Mouse (Mus musculus): ENCODE data around the gene Npffr2. TPM values are rescaled to one million over a fixed set of nuclear protein-coding genes. Genes with fewer than 3 reads are reported as not detected.
A peak's percentile ranks its signal among the peaks of the same experiment; 100 is the strongest.

The Npffr2 gene
- 0.07 TPM in 1 of 2 replicates, not detected in the other for polyA plus RNA-seq (2015; fragmentation: Nextera tagmentation; extraction: Ambion mirVana)

DNA sequence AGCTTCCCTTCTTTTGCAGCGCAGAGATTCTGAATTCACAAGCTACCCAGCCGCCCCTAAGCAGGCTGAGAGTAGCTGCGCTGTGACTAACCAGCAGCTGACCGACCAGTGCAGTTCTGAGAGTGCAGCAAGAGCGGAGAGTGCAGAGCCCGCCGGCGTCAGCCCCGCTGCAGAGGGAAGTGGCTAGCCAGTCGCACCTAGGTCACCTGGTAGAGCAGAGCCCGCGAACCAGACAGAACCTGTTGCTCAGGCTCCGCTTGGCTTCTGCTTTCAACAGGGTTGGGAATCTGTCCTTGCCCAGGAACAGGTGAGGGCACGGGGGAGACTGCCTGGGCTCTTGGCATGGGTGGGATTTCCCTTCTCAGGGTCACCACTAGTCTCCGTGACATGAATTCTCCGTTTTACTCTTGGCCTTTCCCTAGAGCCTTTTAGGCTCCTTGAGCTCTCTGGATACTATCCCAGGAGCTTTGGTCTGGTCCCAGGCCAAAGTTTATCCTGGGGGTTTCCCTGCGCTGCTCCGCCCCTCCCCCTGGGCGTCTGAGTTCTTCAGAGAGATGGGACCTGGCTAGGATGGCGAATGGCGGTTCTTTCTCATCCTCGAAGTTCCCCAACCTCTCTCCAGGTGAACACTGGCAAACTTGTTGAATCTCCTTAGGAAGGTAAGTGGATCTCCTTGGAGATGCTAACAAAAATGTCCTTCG, at the start of gene Npffr2:
Npffr2 (plus strand) TSS at position 552 of the 701 bp plus-strand sequence.
- no peak within 1 kb of the TSS for H3K27ac ChIP-seq (replicated peaks)
- ATAC-seq (ENCODE audit: low FRiP score, low TSS enrichment) (peak; percentile 93), DNase-seq (ENCODE audit: low spot score) (peak; percentile 73)
- no peaks in the 10 kb centered on the region for H3K36me3 ChIP-seq (ENCODE audit: control insufficient read depth, insufficient read depth, low read length)
- H3K4me3 ChIP-seq (ENCODE audit: low read depth, low read length), result peak within 1 kb of the TSS; percentile 23
- no peak for TF ChIP-seq EP300 (optimal IDR thresholded peaks at IDR 0.05)
- no peak for TF ChIP-seq CTCF (IDR thresholded peaks at IDR 0.05; ENCODE audit: low read depth)
- 6% methylated on average over 23 of the region's 23 CpGs for WGBS
- peak within 1 kb of the TSS; percentile 56 for H3K4me2 ChIP-seq (replicated peaks; ENCODE audit: low read depth)
- H3K4me1 ChIP-seq (replicated peaks; ENCODE audit: control insufficient read depth, insufficient read depth), result no peaks in the 10 kb centered on the region
- no peaks in the 10 kb centered on the region; the same call in 1 of the 2 replicates for H3K27me3 ChIP-seq (ENCODE audit: control insufficient read depth, insufficient read depth, low read length)
- 0 out of 2 replicates have a peak within 1 kb of the TSS, but pooled peaks have one; percentile 4 for H3K9ac ChIP-seq (ENCODE audit: low read length)
- no peaks in the 10 kb centered on the region for H3K9me3 ChIP-seq (ENCODE audit: control insufficient read depth, low read length)

DNA sequence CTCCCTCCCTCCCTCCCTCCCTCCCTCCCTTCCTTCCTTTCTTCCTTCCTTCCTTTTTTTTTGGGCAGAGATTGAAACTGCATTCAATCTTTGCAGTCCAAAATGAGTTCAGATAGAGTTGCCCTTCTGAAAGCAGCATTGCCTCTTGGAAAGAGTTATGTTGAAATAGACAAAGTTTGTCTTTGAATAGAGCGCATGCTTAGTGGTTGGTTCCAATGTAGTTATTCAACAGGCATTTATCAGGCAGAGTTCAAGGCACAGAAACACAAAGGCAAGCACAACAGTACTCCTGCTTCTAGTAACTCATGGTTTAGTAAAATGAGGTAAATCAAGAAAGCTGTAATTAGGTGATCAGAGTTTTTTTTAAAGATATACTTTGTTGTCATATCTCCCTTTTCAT, 34.7 kb upstream of the Npffr2 start:
- 84% methylated on average over 1 of the region's 1 CpGs for WGBS
- TF ChIP-seq EP300 (optimal IDR thresholded peaks at IDR 0.05) (no peak), CTCF (IDR thresholded peaks at IDR 0.05; ENCODE audit: low read depth) (no peak)
- no peaks in the 10 kb centered on the region for H3K27me3 ChIP-seq (ENCODE audit: control insufficient read depth, insufficient read depth, low read length)
- DNase-seq (ENCODE audit: low spot score) (no peak), ATAC-seq (ENCODE audit: low FRiP score, low TSS enrichment) (no peak)
- no peak overlapping the region for H3K4me3 ChIP-seq (ENCODE audit: low read depth, low read length)
- no peak overlapping the region for H3K9ac ChIP-seq (ENCODE audit: low read length)
- no peak overlapping the region for H3K4me2 ChIP-seq (replicated peaks; ENCODE audit: low read depth)
- H3K36me3 ChIP-seq (ENCODE audit: control insufficient read depth, insufficient read depth, low read length), result no peaks in the 10 kb centered on the region
- no peaks in the 10 kb centered on the region for H3K9me3 ChIP-seq (ENCODE audit: control insufficient read depth, low read length)
- no peaks in the 10 kb centered on the region for H3K4me1 ChIP-seq (replicated peaks; ENCODE audit: control insufficient read depth, insufficient read depth)
- no peak overlapping the region for H3K27ac ChIP-seq (replicated peaks)

DNA sequence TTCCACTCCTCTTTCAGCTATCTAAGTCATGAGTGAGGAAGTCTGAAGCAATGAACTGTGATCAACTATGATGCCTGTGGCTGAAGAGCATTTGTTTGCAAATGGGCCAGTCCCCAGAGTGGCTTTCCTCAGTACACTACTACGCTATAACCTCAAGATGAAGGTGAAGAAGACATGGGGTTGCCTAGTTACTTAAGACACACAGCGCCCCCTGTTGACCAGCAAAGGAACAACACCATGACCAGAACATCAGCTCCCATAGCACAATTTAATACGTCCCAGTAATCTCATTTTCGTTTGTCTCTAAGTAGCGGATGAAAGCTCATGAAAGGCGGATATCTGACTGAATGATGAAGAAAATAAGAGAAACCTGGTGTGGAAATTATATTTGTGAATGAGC, 27.0 kb upstream of the Npffr2 start:
- H3K36me3 ChIP-seq (ENCODE audit: control insufficient read depth, insufficient read depth, low read length), result no peaks in the 10 kb centered on the region
- H3K27me3 ChIP-seq (ENCODE audit: control insufficient read depth, insufficient read depth, low read length), result no peaks in the 10 kb centered on the region
- peak; percentile 16 for DNase-seq (ENCODE audit: low spot score)
- H3K4me1 ChIP-seq (replicated peaks; ENCODE audit: control insufficient read depth, insufficient read depth), result no peaks in the 10 kb centered on the region
- no peak overlapping the region for H3K4me2 ChIP-seq (replicated peaks; ENCODE audit: low read depth)
- no peaks in the 10 kb centered on the region for H3K9me3 ChIP-seq (ENCODE audit: control insufficient read depth, low read length)
- 54% methylated on average over 6 of the region's 6 CpGs for WGBS
- no peak overlapping the region for H3K4me3 ChIP-seq (ENCODE audit: low read depth, low read length)
- no peak for ATAC-seq (ENCODE audit: low FRiP score, low TSS enrichment)
- H3K9ac ChIP-seq (ENCODE audit: low read length), result no peak overlapping the region
- H3K27ac ChIP-seq (replicated peaks), result no peak overlapping the region
- TF ChIP-seq EP300 (optimal IDR thresholded peaks at IDR 0.05), result no peak
- peak; percentile 56 for TF ChIP-seq CTCF (IDR thresholded peaks at IDR 0.05; ENCODE audit: low read depth)

DNA sequence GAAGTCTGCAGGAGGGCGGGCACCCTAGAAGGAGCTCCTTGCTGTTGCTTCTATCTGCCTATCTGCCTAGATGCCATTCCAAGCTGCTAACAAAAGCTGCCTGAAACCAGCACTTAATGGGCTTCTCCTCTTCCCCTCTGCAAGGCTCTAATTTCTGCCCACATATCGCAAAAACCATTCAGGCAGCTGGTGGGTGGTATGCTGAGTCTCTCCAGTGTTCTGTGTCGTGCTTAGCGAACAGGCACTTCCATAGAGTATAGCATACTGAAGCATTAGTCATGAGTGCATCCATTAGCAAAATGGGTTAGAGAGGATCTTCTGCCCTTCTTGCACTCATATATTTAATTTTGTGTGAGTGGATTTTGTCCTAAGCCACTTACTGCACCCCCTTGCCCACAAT, 8.6 kb upstream of the Npffr2 start:
- Histone ChIP-seq H3K4me3 (ENCODE audit: low read depth, low read length) (no peak overlapping the region), H3K4me2 (replicated peaks; ENCODE audit: low read depth) (no peak overlapping the region), H3K27me3 (ENCODE audit: control insufficient read depth, insufficient read depth, low read length) (no peaks in the 10 kb centered on the region), H3K9me3 (ENCODE audit: control insufficient read depth, low read length) (no peaks in the 10 kb centered on the region), H3K27ac (replicated peaks) (no peak overlapping the region), H3K4me1 (replicated peaks; ENCODE audit: control insufficient read depth, insufficient read depth) (no peaks in the 10 kb centered on the region), H3K9ac (ENCODE audit: low read length) (no peak overlapping the region), H3K36me3 (ENCODE audit: control insufficient read depth, insufficient read depth, low read length) (no peaks in the 10 kb centered on the region)
- no peak for TF ChIP-seq CTCF (IDR thresholded peaks at IDR 0.05; ENCODE audit: low read depth)
- TF ChIP-seq EP300 (optimal IDR thresholded peaks at IDR 0.05), result no peak
- 72% methylated on average over 4 of the region's 4 CpGs for WGBS
- DNase-seq (ENCODE audit: low spot score) (no peak), ATAC-seq (ENCODE audit: low FRiP score, low TSS enrichment) (no peak)

DNA sequence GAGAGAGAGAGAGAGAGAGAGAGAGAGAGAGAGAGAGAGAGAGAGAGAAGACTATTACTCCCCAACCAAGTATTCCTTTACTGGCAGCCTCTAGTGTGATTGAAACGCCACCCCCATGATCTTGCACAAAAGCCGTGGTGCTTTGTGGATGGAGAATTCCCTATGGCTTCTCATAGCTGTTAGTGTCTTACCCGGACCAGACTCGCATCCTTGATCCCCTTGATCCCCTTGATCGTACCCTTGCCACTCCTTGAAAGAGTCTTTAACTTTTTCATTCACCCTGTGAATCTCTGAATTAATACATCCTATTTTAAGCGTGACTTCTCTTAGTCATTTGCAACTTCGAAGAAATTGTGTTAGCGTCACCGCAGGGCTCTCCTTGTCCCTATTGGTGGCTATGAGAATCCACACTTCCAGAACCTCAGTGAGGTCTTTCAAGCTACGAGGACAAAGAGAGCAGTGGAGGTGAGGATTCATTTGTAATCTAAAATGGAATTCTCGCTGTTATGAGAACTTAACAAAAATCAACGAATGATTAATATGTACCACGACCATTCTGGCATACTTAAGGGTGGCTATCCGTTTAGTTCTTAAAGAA, 949 bp upstream of the Npffr2 start:
- DNase-seq (ENCODE audit: low spot score) (no peak), ATAC-seq (ENCODE audit: low FRiP score, low TSS enrichment) (no peak)
- Histone ChIP-seq H3K27ac (replicated peaks) (no peak overlapping the region), H3K9me3 (ENCODE audit: control insufficient read depth, low read length) (no peaks in the 10 kb centered on the region), H3K4me1 (replicated peaks; ENCODE audit: control insufficient read depth, insufficient read depth) (no peaks in the 10 kb centered on the region), H3K27me3 (ENCODE audit: control insufficient read depth, insufficient read depth, low read length) (no peaks in the 10 kb centered on the region; the same call in 1 of the 2 replicates), H3K36me3 (ENCODE audit: control insufficient read depth, insufficient read depth, low read length) (no peaks in the 10 kb centered on the region), H3K9ac (ENCODE audit: low read length) (no peak overlapping the region), H3K4me2 (replicated peaks; ENCODE audit: low read depth) (peak overlapping the region; percentile 56), H3K4me3 (ENCODE audit: low read depth, low read length) (peak overlapping the region; percentile 23)
- TF ChIP-seq EP300 (optimal IDR thresholded peaks at IDR 0.05) (no peak), CTCF (IDR thresholded peaks at IDR 0.05; ENCODE audit: low read depth) (no peak)
- WGBS, result 6% methylated on average over 14 of the region's 14 CpGs

DNA sequence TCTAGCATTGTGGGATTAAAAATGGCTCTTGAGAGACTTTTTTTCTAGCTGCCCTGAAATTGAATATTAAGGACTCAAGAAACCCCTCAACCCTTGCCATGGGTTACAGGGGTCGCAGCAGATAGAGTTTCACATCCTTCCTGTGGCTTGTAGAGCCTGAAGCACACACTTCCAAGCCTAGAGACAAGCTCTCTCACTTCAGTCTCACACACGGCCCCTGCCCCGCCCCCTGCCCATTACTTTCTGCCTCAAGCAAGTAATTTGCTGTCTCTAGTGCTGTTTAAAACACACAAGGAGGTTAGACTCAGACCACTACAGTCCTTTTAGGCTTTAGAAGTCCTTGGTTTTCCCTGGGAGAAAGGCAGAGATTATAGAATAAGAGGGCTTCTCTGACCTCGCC, 1.7 kb downstream of the Npffr2 start:
- Histone ChIP-seq H3K36me3 (ENCODE audit: control insufficient read depth, insufficient read depth, low read length) (no peaks in the 10 kb centered on the region), H3K4me1 (replicated peaks; ENCODE audit: control insufficient read depth, insufficient read depth) (no peaks in the 10 kb centered on the region), H3K27me3 (ENCODE audit: control insufficient read depth, insufficient read depth, low read length) (no peaks in the 10 kb centered on the region; the same call in 1 of the 2 replicates), H3K4me3 (ENCODE audit: low read depth, low read length) (no peak overlapping the region), H3K4me2 (replicated peaks; ENCODE audit: low read depth) (no peak overlapping the region), H3K27ac (replicated peaks) (no peak overlapping the region), H3K9ac (ENCODE audit: low read length) (no peak overlapping the region), H3K9me3 (ENCODE audit: control insufficient read depth, low read length) (no peaks in the 10 kb centered on the region)
- TF ChIP-seq EP300 (optimal IDR thresholded peaks at IDR 0.05) (no peak), CTCF (IDR thresholded peaks at IDR 0.05; ENCODE audit: low read depth) (no peak)
- WGBS, result 51% methylated on average over 4 of the region's 4 CpGs
- DNase-seq (ENCODE audit: low spot score) (no peak), ATAC-seq (ENCODE audit: low FRiP score, low TSS enrichment) (no peak)

Data from stomach, postnatal 0 days (tissue).